Mouse (Mus musculus): Measurements from ENCODE around the gene 1700092M07Rik. TPM values are rescaled to one million over a fixed set of nuclear protein-coding genes. Genes with fewer than 3 reads are reported as not detected.
"Not testable (repeated sequence)": the region's sequence is repeated elsewhere in the genome, so short reads cannot be mapped to it uniquely, and the experiment has no call there.

1700092M07Rik gene
- polyA plus RNA-seq, 1 experiment from 2014 or later: 3.5 TPM

DNA sequence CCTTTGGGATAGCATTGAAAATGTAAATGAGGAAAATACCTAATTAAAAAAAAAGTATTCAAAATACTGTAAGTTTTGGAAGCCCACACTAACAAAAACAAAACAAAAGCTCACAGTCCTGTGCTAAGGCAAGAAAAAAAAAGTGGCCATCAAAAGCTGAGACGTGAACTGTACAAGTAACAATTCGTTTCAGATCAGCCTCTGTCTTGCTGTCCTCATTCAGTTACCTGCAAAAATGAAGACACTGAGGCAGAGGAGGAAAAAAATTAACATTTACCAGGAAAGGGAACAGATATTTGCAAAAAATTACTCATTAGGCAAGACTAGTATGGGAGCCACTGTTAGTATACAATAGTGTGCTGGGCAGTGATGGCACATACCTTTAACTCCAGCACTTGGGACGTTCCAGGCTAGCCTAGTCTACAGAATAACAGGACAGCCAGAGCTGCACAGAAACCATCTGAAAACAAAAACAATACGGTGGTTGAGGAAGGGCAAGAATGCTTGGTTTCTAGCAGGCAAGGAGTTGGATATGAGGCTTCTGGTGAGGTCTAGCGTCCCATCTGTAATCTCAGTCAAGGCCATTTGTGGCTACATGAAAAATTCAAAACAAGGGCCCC is 12.9 kb upstream of the 1700092M07Rik start:
- Histone ChIP-seq H3K4me3 (replicated peaks) (no peak overlapping the region), H3K9me3 (no peaks in the 10 kb centered on the region), H3K27ac (0 out of 2 replicates have a peak overlapping the region, but pooled peaks have one; percentile 23), H3K4me2 (no peak overlapping the region), H3K4me1 (replicated peaks) (peaks cover 12% of the 10 kb centered on the region), H3K36me3 (peaks cover 32% of the 10 kb centered on the region), H3K9ac (replicated peaks) (no peak overlapping the region), H3K27me3 (no peaks in the 10 kb centered on the region)
- ATAC-seq (ENCODE audit: insufficient number of reproducible peaks, insufficient read depth, low FRiP score, low TSS enrichment, low read depth): no peak
- 28% methylated on average over 5 of the region's 5 CpGs for WGBS

DNA sequence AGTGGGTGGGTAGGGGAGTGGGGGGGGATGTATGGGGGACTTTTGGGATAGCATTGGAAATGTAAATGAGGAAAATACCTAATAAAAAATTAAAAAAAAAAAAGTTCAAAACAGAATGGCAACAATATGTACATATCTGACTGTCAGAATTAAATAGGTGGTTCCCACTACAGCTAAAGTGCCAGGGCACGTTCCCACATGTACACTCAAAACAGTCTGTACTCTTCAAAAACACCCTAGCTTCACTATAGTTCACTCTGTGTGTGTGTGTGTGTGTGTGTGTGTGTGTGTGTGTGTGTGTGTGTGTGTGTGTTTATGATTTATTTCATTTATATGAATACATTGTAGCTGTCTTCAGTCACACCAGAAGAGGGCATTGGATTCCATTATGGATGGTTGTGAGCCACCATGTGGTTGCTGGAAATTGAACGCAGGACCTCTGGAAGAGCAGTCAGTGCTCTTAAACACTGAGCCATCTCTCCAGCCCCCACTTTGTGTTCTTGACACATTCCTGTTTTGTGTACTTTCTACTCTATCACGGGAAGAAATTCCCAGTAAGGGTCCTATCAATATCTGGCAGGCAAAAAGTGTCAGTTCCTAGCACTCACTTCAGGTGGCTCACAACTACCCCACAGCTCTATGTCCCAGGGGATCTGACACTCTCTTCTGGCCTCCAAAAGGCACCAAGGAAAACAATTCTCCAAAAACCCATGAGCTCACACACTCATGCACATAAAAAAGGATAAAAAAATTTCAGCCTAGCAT is 12.0 kb upstream of the 1700092M07Rik start:
- not testable (repeated sequence) for H3K4me2 ChIP-seq; H3K27ac ChIP-seq; H3K27me3 ChIP-seq; H3K4me3 ChIP-seq (replicated peaks); H3K9me3 ChIP-seq; ATAC-seq (ENCODE audit: insufficient number of reproducible peaks, insufficient read depth, low FRiP score, low TSS enrichment, low read depth); H3K9ac ChIP-seq (replicated peaks)
- 50% methylated on average over 3 of the region's 3 CpGs for WGBS
- Histone ChIP-seq H3K36me3 (peaks cover 32% of the 10 kb centered on the region), H3K4me1 (replicated peaks) (peaks cover 12% of the 10 kb centered on the region)

DNA sequence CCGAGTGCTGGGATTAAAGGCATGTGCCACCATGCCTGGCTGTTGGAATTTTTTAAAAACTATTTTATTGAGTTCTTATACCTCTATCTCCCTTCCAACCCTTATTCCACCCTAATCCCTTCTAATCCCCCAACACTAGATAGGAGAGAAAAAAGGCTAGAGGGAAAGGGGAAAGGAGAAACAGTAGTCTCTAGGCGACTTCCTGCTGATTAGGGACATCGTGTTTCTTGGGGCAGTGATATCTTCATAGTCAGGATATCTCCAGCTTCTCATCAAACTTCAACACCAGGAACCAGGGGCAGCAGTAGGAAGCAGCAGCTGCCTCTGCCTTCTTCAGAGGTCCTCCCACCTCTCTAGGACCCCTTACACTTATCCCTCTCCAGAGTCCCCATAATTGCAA is 6.2 kb upstream of the 1700092M07Rik start:
- WGBS: 72% methylated on average over 3 of the region's 3 CpGs

DNA sequence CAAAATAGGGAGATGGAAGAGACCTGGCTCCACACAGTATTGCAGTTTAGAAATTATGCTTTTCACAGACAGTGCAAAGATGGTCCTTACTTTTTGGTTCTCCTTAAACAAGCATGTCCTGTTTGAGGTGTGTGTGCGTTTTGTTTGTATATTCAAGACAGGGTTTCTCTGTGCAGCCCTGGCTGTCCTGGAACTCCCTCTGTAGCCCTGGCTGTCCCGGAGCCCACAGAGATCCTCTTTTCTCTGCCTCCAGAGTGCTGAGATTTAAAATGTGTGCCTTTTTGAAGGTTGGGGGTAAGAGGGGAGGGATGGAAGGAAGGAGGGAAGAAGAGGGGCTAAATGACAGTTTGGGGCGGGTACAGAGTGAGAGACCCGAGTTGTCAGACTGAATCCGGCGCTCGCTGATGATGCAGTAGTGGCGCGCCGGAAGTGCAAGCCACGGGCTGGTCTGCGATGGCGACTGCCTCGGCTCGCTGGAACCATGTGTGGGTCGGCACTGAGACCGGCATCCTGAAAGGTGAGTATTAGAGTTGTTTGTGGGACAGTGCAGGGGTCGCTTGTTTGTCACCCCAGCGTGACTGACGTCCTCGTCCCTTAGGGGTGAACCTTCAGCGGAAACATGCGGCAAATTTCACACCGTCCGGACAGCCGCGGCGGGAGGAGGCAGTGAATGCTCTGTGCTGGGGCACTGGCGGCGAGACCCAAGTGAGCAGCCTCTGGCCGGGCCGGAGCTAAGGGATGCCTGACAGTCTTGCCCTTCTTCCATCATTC is 4.9 kb upstream of the 1700092M07Rik start, which contains the start of gene Wdr74:
Gene Wdr74 (plus strand): TSS at position 439 of the 771 bp plus-strand sequence.
- Histone ChIP-seq H3K27ac (peak within 1 kb of the TSS; percentile 66), H3K9me3 (no peaks in the 10 kb centered on the region)
- WGBS: under 1% methylated on average over 32 of the region's 32 CpGs

More for the DNA sequence above, 6.2 kb upstream of the 1700092M07Rik start:
- no peak overlapping the region for H3K27ac ChIP-seq
- H3K4me3 ChIP-seq (replicated peaks): no peak overlapping the region
- H3K4me2 ChIP-seq: no peak overlapping the region
- ATAC-seq (ENCODE audit: insufficient number of reproducible peaks, insufficient read depth, low FRiP score, low TSS enrichment, low read depth): no peak
- peaks cover 2% of the 10 kb centered on the region; the same call in 1 of the 2 replicates for H3K4me1 ChIP-seq (replicated peaks)
- H3K9ac ChIP-seq (replicated peaks): no peak overlapping the region
- H3K27me3 ChIP-seq: no peaks in the 10 kb centered on the region
- H3K9me3 ChIP-seq: no peaks in the 10 kb centered on the region
- H3K36me3 ChIP-seq: peaks cover 20% of the 10 kb centered on the region

DNA sequence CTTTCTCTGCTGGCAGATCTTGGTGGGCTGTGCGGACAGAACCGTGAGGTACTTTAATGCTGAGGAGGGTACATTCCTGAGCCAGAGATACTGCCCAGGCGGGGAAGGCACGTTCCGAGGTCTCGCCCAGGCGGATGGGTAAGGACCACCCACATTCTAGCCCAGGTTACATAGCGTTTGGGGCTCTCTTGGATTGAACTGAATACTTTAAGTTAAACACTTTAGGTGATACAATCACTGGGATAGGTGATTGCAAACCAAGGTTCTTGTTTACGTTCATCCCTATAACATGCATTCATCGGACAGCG is 4.4 kb upstream of the 1700092M07Rik start:
- Histone ChIP-seq H3K4me1 (replicated peaks) (peaks cover 12% of the 10 kb centered on the region), H3K27ac (peak overlapping the region; percentile 66; the same call in 1 of the 2 replicates), H3K36me3 (peaks cover 33% of the 10 kb centered on the region), H3K9me3 (no peaks in the 10 kb centered on the region), H3K4me2 (peak overlapping the region; percentile 84), H3K4me3 (replicated peaks) (peak overlapping the region; percentile 89), H3K27me3 (no peaks in the 10 kb centered on the region), H3K9ac (replicated peaks) (peak overlapping the region; percentile 79)
- WGBS: 3% methylated on average over 11 of the region's 11 CpGs
- ATAC-seq (ENCODE audit: insufficient number of reproducible peaks, insufficient read depth, low FRiP score, low TSS enrichment, low read depth): no peak

More for the DNA sequence above, 4.9 kb upstream of the 1700092M07Rik start, which contains the start of gene Wdr74:
- Histone ChIP-seq H3K36me3 (peaks cover 33% of the 10 kb centered on the region), H3K27me3 (no peaks in the 10 kb centered on the region), H3K9ac (replicated peaks) (peak within 1 kb of the TSS; percentile 79), H3K4me3 (replicated peaks) (peak within 1 kb of the TSS; percentile 89), H3K4me2 (peak within 1 kb of the TSS; percentile 84), H3K4me1 (replicated peaks) (peaks cover 8% of the 10 kb centered on the region)
- ATAC-seq (ENCODE audit: insufficient number of reproducible peaks, insufficient read depth, low FRiP score, low TSS enrichment, low read depth): peak; percentile 89

DNA sequence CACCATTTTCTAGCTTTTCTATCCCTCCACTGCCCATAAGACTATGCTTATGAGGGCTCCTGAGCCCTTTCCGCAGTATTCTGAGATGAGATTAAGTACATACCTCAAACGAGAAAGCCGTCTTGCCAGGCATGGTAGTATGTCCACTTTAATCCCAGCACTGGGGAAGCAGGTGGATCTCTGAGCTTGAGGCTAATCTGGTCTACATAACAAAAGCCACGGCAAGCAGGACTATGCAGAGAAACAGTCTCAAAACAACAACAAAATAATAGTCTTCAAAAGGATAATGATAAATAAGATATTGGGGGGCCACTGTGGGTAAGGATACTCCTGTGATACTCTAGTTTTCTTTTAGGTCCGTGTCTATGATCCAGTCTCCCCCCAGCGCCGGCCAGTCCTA is 1.6 kb upstream of the 1700092M07Rik start:
- Histone ChIP-seq H3K4me2 (no peak overlapping the region), H3K36me3 (peaks cover 45% of the 10 kb centered on the region), H3K4me3 (replicated peaks) (no peak overlapping the region), H3K4me1 (replicated peaks) (peaks cover 23% of the 10 kb centered on the region), H3K9me3 (no peaks in the 10 kb centered on the region), H3K27ac (no peak overlapping the region), H3K27me3 (no peaks in the 10 kb centered on the region), H3K9ac (replicated peaks) (no peak overlapping the region)
- WGBS: 89% methylated on average over 7 of the region's 7 CpGs
- ATAC-seq (ENCODE audit: insufficient number of reproducible peaks, insufficient read depth, low FRiP score, low TSS enrichment, low read depth): no peak

DNA sequence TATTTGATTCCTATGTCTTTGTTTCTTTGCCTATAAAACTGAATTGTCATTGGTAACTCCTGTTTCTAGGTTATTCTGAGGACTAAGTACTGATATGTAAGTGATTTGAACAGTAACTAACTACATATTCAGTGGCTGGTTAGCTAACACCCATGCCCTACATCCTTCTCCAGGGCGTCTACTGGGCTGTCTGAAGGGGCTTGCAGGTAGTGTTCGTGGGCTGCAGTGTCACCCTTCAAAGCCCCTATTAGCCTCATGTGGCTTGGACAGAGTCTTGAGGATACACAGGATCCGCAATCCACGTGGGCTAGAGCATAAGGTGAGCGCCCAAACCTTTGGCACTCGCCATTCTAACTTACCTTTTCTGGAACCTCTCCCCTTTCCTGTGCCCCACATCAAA is 872 bp upstream of the 1700092M07Rik start:
- no peaks in the 10 kb centered on the region for H3K27me3 ChIP-seq
- no peak overlapping the region for H3K9ac ChIP-seq (replicated peaks)
- H3K4me1 ChIP-seq (replicated peaks): peaks cover 23% of the 10 kb centered on the region
- H3K4me2 ChIP-seq: no peak overlapping the region
- no peak overlapping the region for H3K4me3 ChIP-seq (replicated peaks)
- H3K9me3 ChIP-seq: no peaks in the 10 kb centered on the region
- H3K36me3 ChIP-seq: peaks cover 53% of the 10 kb centered on the region
- 91% methylated on average over 6 of the region's 6 CpGs for WGBS
- ATAC-seq (ENCODE audit: insufficient number of reproducible peaks, insufficient read depth, low FRiP score, low TSS enrichment, low read depth): no peak
- H3K27ac ChIP-seq: no peak overlapping the region

DNA sequence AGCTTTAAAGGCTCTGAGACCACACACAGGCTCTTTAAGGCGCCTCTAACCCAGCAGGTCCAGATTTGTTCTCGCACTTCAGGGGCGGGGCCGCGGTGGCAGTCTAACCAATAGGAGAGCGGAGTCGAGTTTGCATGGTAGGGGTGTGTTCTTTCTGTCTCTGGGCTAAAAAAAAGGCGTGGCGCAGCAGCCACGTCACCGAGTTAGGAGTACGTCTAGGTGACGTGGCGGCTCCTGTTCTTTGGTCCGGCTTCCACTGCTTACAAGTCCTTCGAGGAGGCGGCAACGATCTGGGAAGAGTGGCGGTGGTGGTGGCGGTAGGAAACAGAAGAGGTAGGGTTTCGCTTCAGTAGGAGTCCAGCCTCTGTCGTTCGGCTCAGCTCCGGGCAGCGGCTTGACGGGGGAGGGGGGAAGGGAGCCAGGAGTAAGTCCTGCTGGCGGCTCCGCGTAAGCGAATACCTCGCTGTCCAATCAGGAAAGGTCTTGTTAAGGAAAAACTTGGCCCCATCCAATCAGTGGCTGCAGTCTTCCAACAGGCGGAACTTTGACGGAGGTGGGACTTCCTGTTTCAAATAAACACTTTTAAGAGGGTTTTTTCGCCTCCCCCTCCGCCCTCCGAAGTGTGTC is 838 bp downstream of the 1700092M07Rik start, which contains the start of gene Stx5a:
Gene Stx5a (plus strand): TSS at position 171 of the 627 bp plus-strand sequence.
- Histone ChIP-seq H3K4me1 (replicated peaks) (peaks cover 21% of the 10 kb centered on the region), H3K4me3 (replicated peaks) (peak within 1 kb of the TSS; percentile 95), H3K27me3 (no peaks in the 10 kb centered on the region), H3K9ac (replicated peaks) (peak within 1 kb of the TSS; percentile 95), H3K36me3 (peaks cover 70% of the 10 kb centered on the region), H3K4me2 (peak within 1 kb of the TSS; percentile 98), H3K27ac (peak within 1 kb of the TSS; percentile 96), H3K9me3 (no peaks in the 10 kb centered on the region)
- WGBS: under 1% methylated on average over 36 of the region's 36 CpGs
- ATAC-seq (ENCODE audit: insufficient number of reproducible peaks, insufficient read depth, low FRiP score, low TSS enrichment, low read depth): peak; percentile 95

DNA sequence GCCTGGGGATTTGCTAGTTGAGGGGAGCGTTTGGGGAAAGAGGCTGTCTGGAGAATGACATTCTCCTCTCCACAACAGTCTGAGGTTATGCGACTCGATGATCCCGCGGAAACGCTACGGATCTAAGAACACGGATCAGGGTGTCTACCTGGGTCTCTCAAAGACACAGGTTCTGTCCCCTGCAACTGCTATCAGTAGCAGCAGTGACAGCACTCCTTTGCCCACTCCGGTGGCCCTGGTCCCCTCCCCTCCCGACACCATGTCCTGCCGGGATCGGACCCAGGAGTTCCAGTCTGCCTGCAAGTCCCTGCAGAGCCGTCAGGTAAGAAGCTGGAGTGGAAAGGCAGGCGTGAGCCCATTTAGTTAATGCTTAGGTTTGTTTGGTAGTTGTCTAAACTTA is 1.7 kb downstream of the 1700092M07Rik start:
- WGBS: 15% methylated on average over 14 of the region's 14 CpGs
- Histone ChIP-seq H3K27me3 (no peaks in the 10 kb centered on the region), H3K9me3 (no peaks in the 10 kb centered on the region), H3K27ac (peak overlapping the region; percentile 96), H3K4me3 (replicated peaks) (peak overlapping the region; percentile 95), H3K9ac (replicated peaks) (peak overlapping the region; percentile 95), H3K4me2 (peak overlapping the region; percentile 98), H3K4me1 (replicated peaks) (peaks cover 21% of the 10 kb centered on the region), H3K36me3 (peaks cover 78% of the 10 kb centered on the region)
- no peak for ATAC-seq (ENCODE audit: insufficient number of reproducible peaks, insufficient read depth, low FRiP score, low TSS enrichment, low read depth)

DNA sequence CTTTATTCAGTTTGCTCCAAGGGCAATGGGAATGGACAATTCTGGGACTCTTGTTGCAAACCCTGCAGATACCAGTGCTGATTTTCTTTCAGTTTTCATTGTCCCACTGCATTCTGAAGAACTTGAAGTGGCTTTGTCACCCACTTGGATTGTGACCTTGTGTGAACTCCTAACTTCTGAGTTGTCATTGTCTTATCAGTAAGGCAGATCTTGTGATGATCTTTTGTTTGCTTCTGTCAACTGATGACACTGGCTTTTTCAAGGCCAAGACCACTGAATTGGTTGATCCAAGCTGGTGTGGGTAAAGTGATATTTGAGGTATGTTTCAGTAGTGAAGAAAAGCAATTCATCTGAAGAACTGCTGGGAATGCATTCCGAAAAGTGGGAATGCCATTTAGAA is 4.9 kb downstream of the 1700092M07Rik start:
- 90% methylated on average over 1 of the region's 1 CpGs for WGBS
- Histone ChIP-seq H3K36me3 (peaks cover 80% of the 10 kb centered on the region), H3K4me2 (no peak overlapping the region), H3K27ac (no peak overlapping the region), H3K9ac (replicated peaks) (no peak overlapping the region), H3K4me3 (replicated peaks) (no peak overlapping the region), H3K27me3 (no peaks in the 10 kb centered on the region), H3K4me1 (replicated peaks) (peaks cover 18% of the 10 kb centered on the region), H3K9me3 (no peaks in the 10 kb centered on the region)
- no peak for ATAC-seq (ENCODE audit: insufficient number of reproducible peaks, insufficient read depth, low FRiP score, low TSS enrichment, low read depth)

Measured in limb, embryonic 12.5 days (tissue).